13 mouse cellular contexts compared by ENCODE assay signal in the genomic region with DNA sequence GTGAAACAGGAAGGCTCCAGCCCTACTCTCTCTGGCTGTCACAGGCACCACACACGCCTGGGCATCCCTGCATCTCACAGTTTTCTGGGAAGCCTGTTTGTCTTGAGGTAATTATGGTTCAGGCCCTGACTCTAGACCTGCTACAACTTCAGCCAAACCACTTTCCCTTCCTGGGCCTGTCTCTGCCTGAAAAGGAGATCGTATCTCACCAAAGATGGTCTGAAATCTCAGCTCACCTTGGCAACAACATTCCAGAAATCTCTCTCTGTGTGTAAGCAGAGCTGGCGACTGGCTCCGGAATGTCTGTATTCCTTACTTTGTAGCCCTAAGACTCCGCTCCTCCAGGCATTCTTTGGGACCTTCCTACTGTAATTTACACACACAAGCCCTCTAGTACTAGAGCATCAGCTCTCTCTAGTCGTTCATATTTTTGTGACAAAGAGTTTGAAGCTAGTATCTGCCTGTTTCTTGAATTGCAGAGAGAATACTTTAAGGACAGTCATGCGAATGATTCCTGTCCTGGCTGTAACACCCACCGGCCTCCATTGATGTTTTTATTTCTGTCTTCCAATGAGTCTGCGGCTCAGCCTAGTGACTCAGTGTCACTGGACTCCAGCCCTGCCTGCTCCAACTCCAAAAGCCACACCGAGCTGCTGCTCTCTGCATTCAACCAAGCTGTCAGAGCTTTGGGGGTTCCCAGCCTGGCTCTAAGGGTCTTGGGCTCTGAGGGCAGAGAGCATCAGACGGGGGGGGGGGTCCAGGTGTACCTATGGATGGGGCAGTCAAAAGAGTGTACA. TPM values are rescaled to one million over a fixed set of nuclear protein-coding genes. Genes with fewer than 3 reads are reported as not detected.
DNase-seq lines count a peak whose midpoint lies in the region; ATAC-seq lines count a peak whose summit lies in the region.
"Had no signal": no experiment of that assay in that cellular context is flagged by ENCODE, and none has a peak within 500 bp of the region (broad histone marks: within the 10 kb centered on the region; RNA-seq: fewer than 3 reads in every experiment).

No protein-coding gene starts in this region.

- ATAC-seq in embryonic facial prominence, embryonic 12.5 days (ENCODE audit: insufficient number of reproducible peaks, insufficient read depth, low FRiP score, low TSS enrichment): no peak
- no peak for ATAC-seq in limb, embryonic 12.5 days (ENCODE audit: insufficient number of reproducible peaks, insufficient read depth, low FRiP score, low TSS enrichment, low read depth)
- ATAC-seq in hindbrain, embryonic 16.5 days: no peak
- ATAC-seq: hindbrain, postnatal 0 days had no signal

- 56% methylated on average over 11 of the region's 11 CpGs for WGBS in embryonic facial prominence, embryonic 12.5 days
- WGBS in limb, embryonic 12.5 days: 67% methylated on average over 11 of the region's 11 CpGs
- WGBS in hindbrain, embryonic 16.5 days: 79% methylated on average over 11 of the region's 11 CpGs

- peaks cover 35% of the 10 kb centered on the region for H3K4me1 ChIP-seq in embryonic facial prominence, embryonic 12.5 days
- H3K4me1 ChIP-seq in limb, embryonic 12.5 days (replicated peaks): peaks cover 33% of the 10 kb centered on the region
- peaks cover 8% of the 10 kb centered on the region for H3K4me1 ChIP-seq in hindbrain, embryonic 16.5 days (ENCODE audit: control insufficient read depth, insufficient read depth, low read depth, low read length)

- H3K27ac ChIP-seq in embryonic facial prominence, embryonic 12.5 days: peak overlapping the region; percentile 58
- peak overlapping the region; percentile 59; the same call in 1 of the 2 replicates for H3K27ac ChIP-seq in limb, embryonic 12.5 days
- H3K27ac ChIP-seq in hindbrain, embryonic 16.5 days (ENCODE audit: low read depth, low read length): no peak overlapping the region
- H3K27ac ChIP-seq: forebrain, embryonic 12.5 days; hindbrain, postnatal 0 days had no signal

- H3K4me2 ChIP-seq in embryonic facial prominence, embryonic 12.5 days (replicated peaks): no peak overlapping the region
- H3K4me2 ChIP-seq in limb, embryonic 12.5 days: no peak overlapping the region
- H3K4me2 ChIP-seq in hindbrain, embryonic 16.5 days (ENCODE audit: low read length): no peak overlapping the region
- H3K4me2 ChIP-seq: forebrain, embryonic 12.5 days had no signal

- no peaks in the 10 kb centered on the region for H3K9me3 ChIP-seq in embryonic facial prominence, embryonic 12.5 days
- no peaks in the 10 kb centered on the region for H3K9me3 ChIP-seq in limb, embryonic 12.5 days
- no peaks in the 10 kb centered on the region for H3K9me3 ChIP-seq in hindbrain, embryonic 16.5 days (ENCODE audit: control insufficient read depth, low read length)
- H3K9me3 ChIP-seq: forebrain, embryonic 12.5 days had no signal

- H3K36me3 ChIP-seq in embryonic facial prominence, embryonic 12.5 days: no peaks in the 10 kb centered on the region
- H3K36me3 ChIP-seq in limb, embryonic 12.5 days: no peaks in the 10 kb centered on the region
- no peaks in the 10 kb centered on the region for H3K36me3 ChIP-seq in hindbrain, embryonic 16.5 days (ENCODE audit: control insufficient read depth, insufficient read depth, low read length)
- H3K36me3 ChIP-seq: forebrain, embryonic 12.5 days had no signal

- peak; percentile 92 for DNase-seq in heart, adult 11 months
- DNase-seq in heart, adult 8-10 months (ENCODE audit: low spot score): no peak
- peak; percentile 89 for DNase-seq in Muller cell, postnatal 12 days (ENCODE audit: inconsistent ontology term)
- no peak for DNase-seq in cerebellum, postnatal 25 days
- no peak for DNase-seq in lung, postnatal 4 days
- DNase-seq: cerebellum, adult 2 months; left cerebral cortex, postnatal 4 days had no signal

- no peak overlapping the region for H3K9ac ChIP-seq in embryonic facial prominence, embryonic 12.5 days
- H3K9ac ChIP-seq in limb, embryonic 12.5 days (replicated peaks): no peak overlapping the region
- no peak overlapping the region for H3K9ac ChIP-seq in hindbrain, embryonic 16.5 days (ENCODE audit: low read depth, low read length)
- H3K9ac ChIP-seq: forebrain, embryonic 12.5 days had no signal

- H3K4me3 ChIP-seq in embryonic facial prominence, embryonic 12.5 days: no peak overlapping the region
- H3K4me3 ChIP-seq in limb, embryonic 12.5 days (replicated peaks): no peak overlapping the region
- H3K4me3 ChIP-seq in hindbrain, embryonic 16.5 days (ENCODE audit: low read length): no peak overlapping the region
- H3K4me3 ChIP-seq: forebrain, embryonic 12.5 days had no signal

- H3K27me3 ChIP-seq in embryonic facial prominence, embryonic 12.5 days: no peaks in the 10 kb centered on the region
- no peaks in the 10 kb centered on the region for H3K27me3 ChIP-seq in limb, embryonic 12.5 days
- no peaks in the 10 kb centered on the region for H3K27me3 ChIP-seq in hindbrain, embryonic 16.5 days (replicated peaks; ENCODE audit: control insufficient read depth, insufficient read depth, low read length)
- H3K27me3 ChIP-seq: forebrain, embryonic 12.5 days had no signal

RNA-seq across cellular contexts. Expression of a gene that starts 8.4 kb away (rescaled TPM):
- 10 to 100 TPM; 11.2 to 19.9 (median 15.0) TPM for total RNA-seq in heart, adult 8-10 months (2022)
- 1.9 and 2.2 TPM in 2 replicates for polyA plus RNA-seq in embryonic facial prominence, embryonic 12.5 days (2016; fragmentation: Nextera tagmentation; extraction: Ambion mirVana)
- 1.7 and 1.8 TPM in 2 replicates for polyA plus RNA-seq in limb, embryonic 12.5 days (2016; fragmentation: Nextera tagmentation; extraction: Ambion mirVana)
- polyA plus RNA-seq in hindbrain, embryonic 16.5 days (2015; fragmentation: Nextera tagmentation; extraction: Ambion mirVana): 2.4 TPM in 2 replicates

RNA-seq across cellular contexts. Expression of a gene that starts 44.4 kb away (rescaled TPM):
- total RNA-seq in heart, adult 8-10 months (2022): not detected
- polyA plus RNA-seq in embryonic facial prominence, embryonic 12.5 days (2016; fragmentation: Nextera tagmentation; extraction: Ambion mirVana): 0.59 and 1.8 TPM in 2 replicates
- polyA plus RNA-seq in limb, embryonic 12.5 days (2016; fragmentation: Nextera tagmentation; extraction: Ambion mirVana): 1.6 and 1.8 TPM in 2 replicates
- polyA plus RNA-seq in hindbrain, embryonic 16.5 days (2015; fragmentation: Nextera tagmentation; extraction: Ambion mirVana): 13.3 and 14.0 TPM in 2 replicates
- total RNA-seq: granulocyte monocyte progenitor cell, adult 5-6 weeks had no signal

Comparison
In these comparisons a context has a peak if more than half of its experiments do, and no peak if none do; other contexts are left out.
1. DNase-seq: peak in heart, adult 11 months (single experiment) and Muller cell, postnatal 12 days (single experiment); none in heart, adult 8-10 months (single experiment), cerebellum, postnatal 25 days (0 of 2) and lung, postnatal 4 days (0 of 2).